Comparison of ENCODE assay signal across 18 mouse cellular contexts in genomic region chr3:19000179-19000578, GRCm38 (mm10).
DNase-seq lines count a peak whose midpoint lies in the region; TF ChIP-seq lines count a peak whose summit lies in the region.
"Had no signal": no experiment of that assay in that cellular context is flagged by ENCODE, and none has a peak within 500 bp of the region (broad histone marks: within the 10 kb centered on the region; RNA-seq: fewer than 3 reads in every experiment).

No protein-coding gene starts in this region.

- no peak overlapping the region for H3K4me3 ChIP-seq in layer of hippocampus, adult 2 months
- H3K4me3 ChIP-seq: forebrain, embryonic 13.5 days; heart, embryonic 15.5 days; hindbrain, embryonic 13.5 days; left cerebral cortex, adult 2 months; limb, embryonic 13.5 days; liver, embryonic 15.5 days; midbrain, embryonic 13.5 days; stomach, embryonic 15.5 days had no signal

- intact Hi-C loops in left cerebral cortex, postnatal 4 days (cut with DNase I) = no loop called here

- TF ChIP-seq CTCF in layer of hippocampus, adult 2 months (conservative IDR thresholded peaks at IDR 0.05) = no peak

- no peak overlapping the region for H3K27ac ChIP-seq in layer of hippocampus, adult 2 months
- H3K27ac ChIP-seq: forebrain, embryonic 13.5 days; heart, embryonic 15.5 days; hindbrain, embryonic 13.5 days; left cerebral cortex, adult 2 months; limb, embryonic 13.5 days; liver, embryonic 15.5 days; midbrain, embryonic 13.5 days; stomach, embryonic 15.5 days had no signal

- peak; percentile 26 to 31 for DNase-seq in cerebellum, postnatal 14 days
- DNase-seq in cerebellum, adult 9-10 months = no peak
- DNase-seq in left cerebral cortex, postnatal 4 days = peak; percentile 15
- no peak for DNase-seq in left cerebral cortex, adult 9 months (ENCODE audit: low spot score in 2 of 2)
- peak; percentile 73 for DNase-seq in fibroblast of lung, adult 2 months (ENCODE audit: low read depth)
- DNase-seq in kidney, postnatal 4 days = peak; percentile 33 to 44
- DNase-seq in layer of hippocampus, adult 2 months (ENCODE audit: low spot score in 2 of 2) = no peak
- DNase-seq in spleen, postnatal 14 days (ENCODE audit: low spot score in 2 of 2) = no peak
- DNase-seq: cerebellum, adult 8-10 months; gastrocnemius, postnatal 36 days had no signal

Comparison
In these comparisons a context has a peak if more than half of its experiments do, and no peak if none do; other contexts are left out.
1. DNase-seq: peak in cerebellum, postnatal 14 days (2 of 2), left cerebral cortex, postnatal 4 days (single experiment), fibroblast of lung, adult 2 months (single experiment) and kidney, postnatal 4 days (2 of 2); none in cerebellum, adult 9-10 months (single experiment), left cerebral cortex, adult 9 months (0 of 2), layer of hippocampus, adult 2 months (0 of 2) and spleen, postnatal 14 days (0 of 2).